Mouse (Mus musculus) neural tube, embryonic 11.5 days (tissue): ENCODE results near the gene Man2b2. TPM values are rescaled to one million over a fixed set of nuclear protein-coding genes. Genes with fewer than 3 reads are reported as not detected.

Experiments used
- ATAC-seq: fragments of 200-750 bp; cut with Nextera tagmentation; 2 replicates; pipeline ENCODE4 v1.8.0; 2017; ENCODE audit warnings: moderate number of reproducible peaks, mild to moderate bottlenecking, moderate TSS enrichment, moderate library complexity; ENCODE audit not compliant: insufficient read depth, low FRiP score, low TSS enrichment
- DNase-seq: peaks from one replicate; pipeline ENCODE4 v3.0.0-alpha.2; 2015; ENCODE audit warnings: low spot score
- H3K27ac ChIP-seq: fragments of 300-500 bp; sonication (generic); 2 replicates; pipeline ENCODE4 v1.5.1; 2014; ENCODE audit warnings: low read depth, mild to moderate bottlenecking, low read length
- H3K27me3 ChIP-seq: fragments of 300-500 bp; sonication (generic); 2 replicates; pipeline ENCODE4 v1.6.1; 2014; ENCODE audit warnings: mild to moderate bottlenecking, low read length, mixed read lengths; ENCODE audit not compliant: control insufficient read depth, insufficient read depth
- H3K36me3 ChIP-seq: fragments of 300-500 bp; sonication (generic); 2 replicates; pipeline ENCODE4 v1.6.1; 2014; ENCODE audit warnings: mild to moderate bottlenecking, low read length, moderate library complexity, mixed read lengths; ENCODE audit not compliant: control insufficient read depth, insufficient read depth
- H3K4me1 ChIP-seq: fragments of 300-500 bp; sonication (generic); 2 replicates; pipeline ENCODE4 v1.6.1; 2014; ENCODE audit warnings: low read length, mixed read lengths; ENCODE audit not compliant: control insufficient read depth, insufficient read depth
- H3K4me2 ChIP-seq: fragments of 300-500 bp; sonication (generic); 2 replicates; pipeline ENCODE4 v1.6.1; 2014; ENCODE audit warnings: low read depth, mild to moderate bottlenecking, moderate library complexity
- H3K4me3 ChIP-seq: fragments of 300-500 bp; sonication (generic); 2 replicates; pipeline ENCODE4 v1.5.1; 2014; ENCODE audit warnings: low read depth, low read length
- H3K9ac ChIP-seq: fragments of 300-500 bp; sonication (generic); 2 replicates; pipeline ENCODE4 v1.6.1; 2014; ENCODE audit warnings: mild to moderate bottlenecking, low read length
- H3K9me3 ChIP-seq: fragments of 300-500 bp; sonication (generic); 2 replicates; pipeline ENCODE4 v1.6.1; 2016; ENCODE audit warnings: low read length; ENCODE audit not compliant: control insufficient read depth
- WGBS: fragments of 180-500 bp; shearing (Covaris S2); extraction: QIAGEN DNeasy Blood & Tissue Kit; methylation state at CpG from one replicate; pipeline ENCODE4 v1.1.7; 2014; 5-methylcytosine and 5-hydroxymethylcytosine counted together
- polyA plus RNA-seq: library from polyadenylated mRNA; unstranded; fragments of >200 nt; fragmentation: Nextera tagmentation; extraction: Ambion mirVana; gene quantifications from 2 replicates; pipeline ENCODE4 v1.2.1, GENCODE M21; 2014

Gene Man2b2
- 11.3 and 14.6 TPM in 2 replicates for polyA plus RNA-seq

- ATAC-seq (peak; percentile 88), DNase-seq (peak; percentile 95)
- Histone ChIP-seq H3K4me1 (0 out of 2 replicates have a peak, but pooled peaks cover 4% of the 10 kb centered on the region), H3K27me3 (no peaks in the 10 kb centered on the region), H3K9me3 (no peaks in the 10 kb centered on the region), H3K9ac (peak within 1 kb of the TSS; percentile 74), H3K4me3 (peak within 1 kb of the TSS; percentile 64), H3K36me3 (no peaks in the 10 kb centered on the region), H3K4me2 (peak within 1 kb of the TSS; percentile 82), H3K27ac (no peak within 1 kb of the TSS)
- WGBS: 4% methylated on average over 46 of the region's 46 CpGs
Measured at GRCm38 (mm10) chr5:36829913-36830879, at the start of gene Man2b2. Man2b2 (minus strand) TSS chr5:36830653.

- Histone ChIP-seq H3K27ac (no peak overlapping the region), H3K9me3 (no peaks in the 10 kb centered on the region), H3K36me3 (no peaks in the 10 kb centered on the region), H3K4me2 (no peak overlapping the region), H3K9ac (no peak overlapping the region), H3K4me1 (no peaks in the 10 kb centered on the region), H3K27me3 (no peaks in the 10 kb centered on the region), H3K4me3 (no peak overlapping the region)
- WGBS: 87% methylated on average over 4 of the region's 4 CpGs
- DNase-seq: no peak
- no peak for ATAC-seq
Measured at GRCm38 (mm10) chr5:36878801-36879200, 48.3 kb upstream of the Man2b2 start.

- DNase-seq (no peak), ATAC-seq (no peak)
- H3K9me3 ChIP-seq: no peaks in the 10 kb centered on the region
- H3K36me3 ChIP-seq: no peaks in the 10 kb centered on the region
- H3K9ac ChIP-seq: no peak overlapping the region
- WGBS: 82% methylated on average over 2 of the region's 2 CpGs
- no peak overlapping the region for H3K27ac ChIP-seq
- no peak overlapping the region for H3K4me2 ChIP-seq
- no peaks in the 10 kb centered on the region for H3K27me3 ChIP-seq
- H3K4me1 ChIP-seq: no peaks in the 10 kb centered on the region
- H3K4me3 ChIP-seq: no peak overlapping the region
Measured at GRCm38 (mm10) chr5:36877641-36878040, 47.2 kb upstream of the Man2b2 start.

DNA sequence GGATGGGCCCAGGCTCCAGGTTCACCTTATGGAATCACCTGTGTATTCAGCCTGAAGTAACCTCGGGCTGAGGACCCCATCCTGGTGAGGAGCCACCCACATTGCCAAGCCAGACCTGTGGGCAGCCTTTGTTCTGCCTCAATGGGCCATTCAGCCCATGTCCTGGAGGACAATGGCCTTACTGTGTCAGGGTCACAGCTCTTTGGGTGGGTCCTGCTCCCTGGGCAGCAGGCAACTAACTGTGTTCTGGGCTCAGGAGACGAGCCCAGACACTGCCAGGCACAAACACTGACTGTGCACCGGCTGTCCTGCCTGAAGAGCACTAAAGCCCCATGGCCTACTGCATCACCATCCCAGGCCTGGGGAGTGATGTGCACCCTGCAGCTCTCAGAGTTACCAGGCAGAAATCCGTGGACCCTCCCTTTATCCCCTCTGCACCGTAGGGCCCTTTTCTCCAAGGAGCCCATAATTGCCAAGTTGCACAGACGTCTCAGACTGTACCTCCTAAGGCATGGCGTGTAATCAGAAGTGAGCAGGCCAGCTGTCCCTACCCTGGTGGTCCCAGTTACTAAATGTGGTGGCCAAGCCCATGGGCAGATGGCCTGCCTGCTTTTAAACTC is 46.4 kb upstream of the Man2b2 start:
- H3K4me2 ChIP-seq: no peak overlapping the region
- no peak overlapping the region for H3K27ac ChIP-seq
- H3K36me3 ChIP-seq: no peaks in the 10 kb centered on the region
- H3K9ac ChIP-seq: no peak overlapping the region
- 56% methylated on average over 7 of the region's 7 CpGs for WGBS
- no peak for ATAC-seq
- DNase-seq: no peak
- H3K4me3 ChIP-seq: no peak overlapping the region
- no peaks in the 10 kb centered on the region for H3K27me3 ChIP-seq
- no peaks in the 10 kb centered on the region for H3K9me3 ChIP-seq
- no peaks in the 10 kb centered on the region for H3K4me1 ChIP-seq

DNA sequence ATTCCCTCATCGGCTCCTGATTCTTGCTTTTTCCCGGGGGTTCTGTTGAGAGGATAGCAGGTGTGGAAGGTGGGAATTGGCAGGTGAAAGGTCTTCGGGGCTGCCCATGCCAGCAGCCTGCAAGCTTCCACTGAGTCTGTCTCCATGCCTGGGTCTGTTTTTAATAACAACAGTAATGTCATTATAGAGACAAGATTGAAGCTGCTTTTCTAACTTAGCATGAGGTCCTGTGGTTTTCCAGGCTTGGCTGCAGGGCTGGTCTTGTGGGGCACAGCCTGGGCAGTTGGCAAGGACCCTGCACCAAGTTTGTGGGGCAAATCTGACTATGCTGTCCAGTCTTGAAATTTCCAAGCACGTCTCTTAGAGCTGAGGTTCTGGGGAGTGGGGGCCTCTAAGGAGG is 45.5 kb upstream of the Man2b2 start:
- H3K9me3 ChIP-seq: no peaks in the 10 kb centered on the region
- H3K9ac ChIP-seq: no peak overlapping the region
- H3K27me3 ChIP-seq: peaks cover 8% of the 10 kb centered on the region
- DNase-seq: no peak
- no peak overlapping the region for H3K4me2 ChIP-seq
- no peak overlapping the region for H3K4me3 ChIP-seq
- H3K27ac ChIP-seq: no peak overlapping the region
- H3K36me3 ChIP-seq: no peaks in the 10 kb centered on the region
- 79% methylated on average over 4 of the region's 4 CpGs for WGBS
- H3K4me1 ChIP-seq: no peaks in the 10 kb centered on the region
- ATAC-seq: no peak

- Histone ChIP-seq H3K9me3 (no peaks in the 10 kb centered on the region), H3K36me3 (no peaks in the 10 kb centered on the region), H3K9ac (no peak overlapping the region), H3K4me3 (no peak overlapping the region), H3K27me3 (peaks cover 58% of the 10 kb centered on the region), H3K27ac (no peak overlapping the region), H3K4me1 (peaks cover 7% of the 10 kb centered on the region), H3K4me2 (no peak overlapping the region)
- DNase-seq (no peak), ATAC-seq (no peak)
- 85% methylated on average over 6 of the region's 6 CpGs for WGBS
Measured at GRCm38 (mm10) chr5:36870916-36871315, 40.5 kb upstream of the Man2b2 start.

DNA sequence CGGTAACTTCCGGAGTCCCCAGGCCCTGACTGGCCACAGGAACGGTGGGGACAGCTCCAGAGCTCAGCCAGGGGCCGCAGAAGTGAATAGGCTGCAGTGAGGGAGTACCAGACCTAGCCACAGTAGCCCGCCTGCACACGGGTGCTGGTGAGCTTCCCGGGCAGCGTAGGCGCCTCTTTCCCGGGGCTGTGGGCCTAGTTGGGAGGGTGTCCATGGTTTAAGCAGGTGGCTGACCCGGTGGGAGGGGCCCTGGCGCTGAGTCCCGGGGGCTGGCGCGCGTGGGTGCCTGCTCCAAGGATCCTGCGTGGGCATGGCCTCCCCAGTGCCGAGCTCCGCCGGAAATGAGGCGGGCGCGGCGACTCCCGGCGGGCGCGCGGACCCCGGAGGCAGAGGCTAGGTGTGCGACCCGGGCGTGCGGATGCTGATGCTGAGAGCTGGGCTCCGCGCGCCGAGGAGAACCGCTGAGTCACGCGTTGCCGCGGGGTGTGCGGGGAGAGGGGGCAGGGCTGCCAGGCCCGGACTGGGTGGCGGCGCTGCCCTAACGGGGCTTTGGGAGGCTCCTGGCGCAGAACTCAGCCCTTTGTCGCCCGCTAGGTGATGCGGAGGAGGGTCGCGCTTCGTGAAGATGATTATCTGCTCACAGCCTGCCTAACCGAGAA is 39.3 kb upstream of the Man2b2 start:
- DNase-seq: peak; percentile 57
- peaks cover 7% of the 10 kb centered on the region for H3K4me1 ChIP-seq
- ATAC-seq: 0 out of 2 replicates have a peak, but pooled peaks have one; percentile 31
- peaks cover 62% of the 10 kb centered on the region for H3K27me3 ChIP-seq
- peak overlapping the region; percentile 65 for H3K4me2 ChIP-seq
- H3K9ac ChIP-seq: peak overlapping the region; percentile 46
- no peak overlapping the region for H3K27ac ChIP-seq
- H3K36me3 ChIP-seq: no peaks in the 10 kb centered on the region
- H3K4me3 ChIP-seq: peak overlapping the region; percentile 40
- under 1% methylated on average over 56 of the region's 56 CpGs for WGBS
- H3K9me3 ChIP-seq: no peaks in the 10 kb centered on the region

DNA sequence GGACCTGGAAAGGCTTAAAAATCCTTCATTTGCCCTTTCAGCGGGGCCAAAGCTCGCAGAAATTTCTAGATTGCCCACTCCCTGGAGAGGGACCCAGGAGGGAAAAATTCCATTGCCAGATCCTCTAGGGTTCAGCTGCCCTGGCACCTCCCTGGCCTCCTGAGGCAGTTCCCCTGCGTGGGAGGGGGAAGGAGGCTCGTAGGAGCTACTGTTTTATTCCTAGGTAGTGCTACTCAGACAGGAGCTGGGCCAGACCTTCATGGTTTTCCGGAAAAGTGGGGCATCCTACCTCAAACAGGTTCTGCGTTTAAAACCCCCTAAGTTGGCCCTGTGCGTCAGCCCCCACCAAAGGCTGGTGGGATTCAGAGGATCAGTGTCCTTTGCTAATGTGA is 38.7 kb upstream of the Man2b2 start:
- WGBS: 3% methylated on average over 7 of the region's 7 CpGs
- Histone ChIP-seq H3K9ac (peak overlapping the region; percentile 53), H3K27ac (no peak overlapping the region), H3K9me3 (no peaks in the 10 kb centered on the region), H3K36me3 (no peaks in the 10 kb centered on the region), H3K27me3 (peaks cover 62% of the 10 kb centered on the region), H3K4me2 (peak overlapping the region; percentile 65), H3K4me1 (peaks cover 7% of the 10 kb centered on the region), H3K4me3 (peak overlapping the region; percentile 40)
- ATAC-seq: no peak; the same call in 1 of the 2 replicates
- no peak for DNase-seq
